Mouse (Mus musculus) small intestine, adult 2 months (tissue): ENCODE results near the gene Ubl3. TPM values are rescaled to one million over a fixed set of nuclear protein-coding genes. Genes with fewer than 3 reads are reported as not detected.

Source experiments
- H3K27ac ChIP-seq: fragments of 200-500 bp; 2 replicates; pipeline ENCODE4 v1.5.1; 2012; ENCODE audit warnings: low read depth, low read length, control low read depth, inconsistent platforms; ENCODE audit not compliant: insufficient read depth
- H3K27me3 ChIP-seq: fragments of 200-500 bp; 2 replicates; pipeline ENCODE4 v1.6.1; 2012; ENCODE audit warnings: mild to moderate bottlenecking, moderate library complexity, low read length, inconsistent platforms; ENCODE audit not compliant: control insufficient read depth, insufficient read depth
- H3K36me3 ChIP-seq: fragments of 200-500 bp; 2 replicates; pipeline ENCODE4 v1.6.1; 2012; ENCODE audit warnings: mild to moderate bottlenecking, low read length, control low read depth, inconsistent platforms; ENCODE audit not compliant: control insufficient read depth, insufficient read depth
- H3K4me1 ChIP-seq: fragments of 200-500 bp; 2 replicates; pipeline ENCODE4 v1.6.1; 2012; ENCODE audit warnings: low read length, inconsistent platforms, mixed read lengths; ENCODE audit not compliant: control insufficient read depth, insufficient read depth, insufficient read length
- H3K4me3 ChIP-seq: fragments of 200-500 bp; 2 replicates; pipeline ENCODE4 v1.5.1; 2012; ENCODE audit warnings: low read depth, mild to moderate bottlenecking, control low read depth, inconsistent platforms, low read length, moderate library complexity
- CTCF ChIP-seq: fragments of 200-500 bp; IDR thresholded peaks from 2 replicates; pipeline ENCODE4 v1.5.1; 2012; ENCODE audit warnings: low read depth, mild to moderate bottlenecking, control low read depth, inconsistent platforms, low read length, moderate library complexity, mixed read lengths; ENCODE audit not compliant: insufficient replicate concordance, insufficient read length; ENCODE audit errors: extremely low read depth
- POLR2A ChIP-seq: fragments of 200-500 bp; IDR thresholded peaks from 2 replicates; pipeline ENCODE4 v1.6.1; 2012; ENCODE audit warnings: low read depth, mild to moderate bottlenecking, control low read depth, inconsistent platforms, low read length, moderate library complexity
- WGBS: fragments of 180-500 bp; shearing (Covaris S2); methylation state at CpG from one replicate; pipeline ENCODE4 v1.1.7; 2018; 5-methylcytosine and 5-hydroxymethylcytosine counted together
- polyA plus RNA-seq: library from polyadenylated mRNA; depleted of rRNA; stranded (reverse); fragments of >200 nt; gene quantifications from 2 replicates; pipeline ENCODE4 v1.2.3, GENCODE M21; 2012

Ubl3 gene
- polyA plus RNA-seq, 1 experiment = 68.2 TPM

GRCm38 (mm10) chr5:148544733-148545132 lies 7.9 kb downstream of the Ubl3 start:
- peaks cover 28% of the 10 kb centered on the region; the same call in 1 of the 2 replicates for H3K4me1 ChIP-seq
- no peak for TF ChIP-seq CTCF
- no peak for TF ChIP-seq POLR2A
- H3K36me3 ChIP-seq = no peaks in the 10 kb centered on the region
- 84% methylated on average over 2 of the region's 2 CpGs for WGBS
- H3K4me3 ChIP-seq = no peak overlapping the region
- H3K27ac ChIP-seq = no peak overlapping the region
- H3K27me3 ChIP-seq = no peaks in the 10 kb centered on the region

GRCm38 (mm10) chr5:148542196-148542595 lies 10.4 kb downstream of the Ubl3 start:
- TF ChIP-seq CTCF = no peak
- no peak for TF ChIP-seq POLR2A
- WGBS = 57% methylated on average over 2 of the region's 2 CpGs

GRCm38 (mm10) chr5:148535669-148536430 lies 16.7 kb downstream of the Ubl3 start:
- H3K27me3 ChIP-seq = no peaks in the 10 kb centered on the region
- no peak overlapping the region for H3K4me3 ChIP-seq
- 77% methylated on average over 4 of the region's 4 CpGs for WGBS
- no peak overlapping the region for H3K27ac ChIP-seq
- TF ChIP-seq POLR2A (no peak), CTCF (no peak)
- H3K36me3 ChIP-seq = no peaks in the 10 kb centered on the region
- H3K4me1 ChIP-seq = peaks cover 6% of the 10 kb centered on the region; the same call in 1 of the 2 replicates

More at GRCm38 (mm10) chr5:148542196-148542595, 10.4 kb downstream of the Ubl3 start:
- H3K4me3 ChIP-seq = no peak overlapping the region
- H3K27me3 ChIP-seq = no peaks in the 10 kb centered on the region
- peak overlapping the region; percentile 3; the same call in 1 of the 2 replicates for H3K27ac ChIP-seq
- H3K4me1 ChIP-seq = peaks cover 14% of the 10 kb centered on the region; the same call in 1 of the 2 replicates
- no peaks in the 10 kb centered on the region for H3K36me3 ChIP-seq

GRCm38 (mm10) chr5:148534644-148535043 lies 17.9 kb downstream of the Ubl3 start:
- Histone ChIP-seq H3K36me3 (no peaks in the 10 kb centered on the region), H3K27ac (no peak overlapping the region), H3K4me1 (peaks cover 5% of the 10 kb centered on the region; the same call in 1 of the 2 replicates), H3K4me3 (no peak overlapping the region), H3K27me3 (no peaks in the 10 kb centered on the region)
- WGBS = 84% methylated on average over 3 of the region's 3 CpGs
- TF ChIP-seq POLR2A = no peak
- no peak for TF ChIP-seq CTCF

- TF ChIP-seq POLR2A (no peak), CTCF (no peak)
- no peaks in the 10 kb centered on the region for H3K27me3 ChIP-seq
- 92% methylated on average over 2 of the region's 2 CpGs for WGBS
- H3K4me3 ChIP-seq = no peak overlapping the region
- no peaks in the 10 kb centered on the region for H3K36me3 ChIP-seq
- no peak overlapping the region for H3K27ac ChIP-seq
- H3K4me1 ChIP-seq = peaks cover 7% of the 10 kb centered on the region; the same call in 1 of the 2 replicates
Observed at GRCm38 (mm10) chr5:148533924-148534323, 18.7 kb downstream of the Ubl3 start.

GRCm38 (mm10) chr5:148532201-148532600 lies 20.4 kb downstream of the Ubl3 start:
- 65% methylated on average over 5 of the region's 5 CpGs for WGBS

GRCm38 (mm10) chr5:148527632-148528031 lies 25.0 kb downstream of the Ubl3 start:
- H3K36me3 ChIP-seq = no peaks in the 10 kb centered on the region; the same call in 1 of the 2 replicates
- H3K4me1 ChIP-seq = peaks cover 32% of the 10 kb centered on the region
- no peak for TF ChIP-seq POLR2A
- TF ChIP-seq CTCF = no peak
- no peak overlapping the region for H3K4me3 ChIP-seq
- WGBS = 12% methylated on average over 6 of the region's 6 CpGs
- no peak overlapping the region for H3K27ac ChIP-seq
- no peaks in the 10 kb centered on the region for H3K27me3 ChIP-seq

More at GRCm38 (mm10) chr5:148532201-148532600, 20.4 kb downstream of the Ubl3 start:
- peaks cover 17% of the 10 kb centered on the region for H3K4me1 ChIP-seq
- no peaks in the 10 kb centered on the region for H3K27me3 ChIP-seq
- no peak overlapping the region for H3K4me3 ChIP-seq
- H3K36me3 ChIP-seq = no peaks in the 10 kb centered on the region
- no peak for TF ChIP-seq CTCF
- no peak for TF ChIP-seq POLR2A
- H3K27ac ChIP-seq = no peak overlapping the region

GRCm38 (mm10) chr5:148526631-148527030 lies 26.0 kb downstream of the Ubl3 start:
- no peak overlapping the region for H3K4me3 ChIP-seq
- H3K27me3 ChIP-seq = no peaks in the 10 kb centered on the region
- H3K27ac ChIP-seq = no peak overlapping the region
- 60% methylated on average over 8 of the region's 8 CpGs for WGBS
- H3K4me1 ChIP-seq = peaks cover 32% of the 10 kb centered on the region
- H3K36me3 ChIP-seq = no peaks in the 10 kb centered on the region; the same call in 1 of the 2 replicates
- TF ChIP-seq CTCF (no peak), POLR2A (no peak)
